Mouse (Mus musculus) inflammation-experienced regulatory T-cells, adult 6 months (primary cell): ENCODE measurements around the gene Ephb2. TPM values are rescaled to one million over a fixed set of nuclear protein-coding genes. Genes with fewer than 3 reads are reported as not detected.

Experiments used
- ATAC-seq: one replicate; pipeline ENCODE4 v1.8.0; 2017
- polyA plus RNA-seq, 3 experiments: library from polyadenylated mRNA; unstranded; fragments of 100-300 nt; shearing (Covaris generic); gene quantifications; one replicate each; pipeline ENCODE4 v1.2.1; 2017

Ephb2 gene
- polyA plus RNA-seq, 3 experiments from 2014 or later = 0.05 TPM; not detected in 2

DNA sequence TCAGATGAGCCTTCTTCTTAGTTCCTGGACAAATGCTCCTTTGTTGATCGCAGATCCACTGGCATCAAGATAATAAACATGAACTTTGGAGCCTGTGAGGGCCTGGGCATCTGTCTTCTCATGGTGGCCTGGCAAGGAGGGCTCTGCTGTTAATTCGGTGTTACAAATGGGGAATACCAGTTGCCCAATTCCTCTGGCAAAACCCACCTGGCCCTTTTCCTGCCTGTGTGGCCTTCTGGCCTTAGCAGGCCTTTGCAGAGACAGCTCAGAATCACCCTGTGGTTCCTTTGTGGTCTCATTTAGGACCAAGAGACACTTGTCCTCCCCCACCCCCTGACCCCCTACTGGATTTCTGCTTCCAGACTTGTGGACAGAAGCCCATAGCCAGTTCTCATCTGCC, 106.2 kb downstream of the Ephb2 start:
- ATAC-seq = no peak

DNA sequence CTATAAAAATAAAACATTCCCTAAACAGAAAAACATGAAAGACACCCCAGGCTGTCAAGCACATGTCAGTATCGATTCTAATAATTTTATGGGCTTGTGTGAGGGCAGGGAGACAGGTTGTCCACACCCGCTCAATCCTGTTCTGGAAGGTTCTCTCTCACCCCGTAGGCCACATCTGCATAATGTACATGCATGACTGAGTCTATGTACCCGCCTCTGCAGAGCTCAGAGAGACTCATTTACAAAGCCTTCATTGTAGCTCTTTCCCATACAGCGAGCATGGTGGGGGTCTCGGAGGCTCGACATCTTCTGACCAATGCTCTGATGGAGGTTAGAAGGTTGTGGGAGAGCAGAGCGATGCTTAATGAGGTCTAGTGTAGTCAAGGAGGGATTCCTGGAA, 108.8 kb downstream of the Ephb2 start:
- ATAC-seq = no peak

DNA sequence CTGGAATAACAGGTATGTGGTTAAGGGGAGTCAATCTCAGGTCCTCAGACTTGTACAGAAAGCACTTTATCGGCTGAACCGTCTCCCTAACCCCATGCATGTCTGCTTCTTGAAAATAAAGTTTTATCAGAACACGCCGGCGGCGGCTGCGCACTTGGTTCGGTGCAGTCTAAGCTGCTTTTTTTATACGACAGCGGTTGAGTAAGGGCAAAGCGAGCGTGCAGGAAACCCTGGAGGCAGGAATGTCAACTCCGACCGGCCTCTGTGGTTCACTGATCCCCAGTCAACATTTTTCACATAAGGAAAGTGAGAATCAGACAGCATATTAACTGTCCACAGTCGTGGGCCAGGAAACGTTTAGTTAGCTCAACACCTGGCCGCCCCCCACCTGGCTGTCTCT, 111.1 kb downstream of the Ephb2 start:
- no peak for ATAC-seq

DNA sequence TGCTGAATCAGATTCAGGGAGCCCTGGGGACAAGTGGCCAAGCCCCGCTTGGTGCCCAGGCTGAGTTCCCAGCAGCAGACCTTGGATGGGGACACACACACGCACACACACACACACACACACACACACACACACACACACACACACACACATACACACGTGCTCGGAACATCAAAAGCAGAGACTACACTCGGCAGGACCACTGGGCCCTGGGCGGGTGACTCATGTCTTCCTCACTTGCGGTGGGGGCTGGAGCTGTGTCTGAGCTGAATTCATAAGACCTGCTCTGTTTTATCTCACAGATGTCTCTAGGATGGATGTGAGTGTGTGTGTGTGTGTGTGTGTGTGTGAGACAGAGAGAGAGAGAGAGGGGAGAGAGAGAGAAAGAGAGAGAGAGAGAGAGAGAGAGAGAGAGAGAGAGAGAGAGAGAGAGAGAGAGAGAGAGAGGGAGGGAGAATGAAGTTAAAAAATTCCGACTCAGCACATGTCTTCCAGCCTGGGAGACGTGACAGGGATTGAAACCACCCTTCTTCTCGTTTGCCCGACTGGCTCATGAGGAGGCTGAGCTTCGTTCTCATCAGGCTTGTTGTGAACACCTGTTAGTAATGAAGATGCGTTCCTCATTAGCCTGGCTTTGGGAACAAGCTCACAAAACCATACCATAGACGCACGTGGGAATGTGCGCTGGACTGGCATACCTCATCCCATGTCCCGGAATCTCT, 113.3 kb downstream of the Ephb2 start:
- no peak for ATAC-seq

DNA sequence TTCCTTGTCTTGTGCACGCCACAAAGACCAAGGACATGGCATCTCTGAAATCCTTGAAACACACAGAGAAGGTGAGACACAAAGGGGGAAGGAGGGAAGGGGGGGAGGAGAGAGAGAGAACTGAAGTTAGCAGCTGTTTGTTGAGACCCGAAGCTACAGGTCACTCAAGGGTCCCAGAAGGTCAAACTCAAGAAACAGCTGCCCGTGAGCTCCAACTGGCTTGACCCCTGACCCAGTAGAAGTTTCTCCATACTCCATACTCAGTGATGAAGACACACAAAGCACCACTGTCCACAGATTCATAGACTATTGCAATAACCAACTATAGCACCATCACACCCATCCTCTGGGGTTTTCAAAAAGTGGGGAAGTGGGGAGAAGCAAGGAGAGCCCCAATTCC, 113.9 kb downstream of the Ephb2 start:
- ATAC-seq = no peak

DNA sequence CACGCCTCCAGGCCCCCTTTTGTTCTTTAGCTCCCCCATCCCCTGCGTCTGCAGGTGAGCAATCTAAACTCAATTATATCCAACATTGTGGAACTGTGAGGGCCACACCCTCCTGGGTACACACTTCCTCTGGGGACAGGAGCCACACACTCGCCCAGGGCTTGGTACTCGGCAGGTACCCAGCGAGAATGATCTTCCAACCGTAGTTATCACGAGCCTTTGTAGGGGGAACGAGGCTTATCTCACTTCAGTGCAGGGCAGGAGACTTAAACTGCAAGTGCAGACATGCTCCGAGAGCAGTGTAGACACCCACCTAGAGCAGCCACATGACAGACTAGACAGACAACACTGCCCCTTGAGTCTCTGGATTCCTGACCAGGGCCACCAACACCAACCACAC, 115.8 kb downstream of the Ephb2 start:
- ATAC-seq = no peak

DNA sequence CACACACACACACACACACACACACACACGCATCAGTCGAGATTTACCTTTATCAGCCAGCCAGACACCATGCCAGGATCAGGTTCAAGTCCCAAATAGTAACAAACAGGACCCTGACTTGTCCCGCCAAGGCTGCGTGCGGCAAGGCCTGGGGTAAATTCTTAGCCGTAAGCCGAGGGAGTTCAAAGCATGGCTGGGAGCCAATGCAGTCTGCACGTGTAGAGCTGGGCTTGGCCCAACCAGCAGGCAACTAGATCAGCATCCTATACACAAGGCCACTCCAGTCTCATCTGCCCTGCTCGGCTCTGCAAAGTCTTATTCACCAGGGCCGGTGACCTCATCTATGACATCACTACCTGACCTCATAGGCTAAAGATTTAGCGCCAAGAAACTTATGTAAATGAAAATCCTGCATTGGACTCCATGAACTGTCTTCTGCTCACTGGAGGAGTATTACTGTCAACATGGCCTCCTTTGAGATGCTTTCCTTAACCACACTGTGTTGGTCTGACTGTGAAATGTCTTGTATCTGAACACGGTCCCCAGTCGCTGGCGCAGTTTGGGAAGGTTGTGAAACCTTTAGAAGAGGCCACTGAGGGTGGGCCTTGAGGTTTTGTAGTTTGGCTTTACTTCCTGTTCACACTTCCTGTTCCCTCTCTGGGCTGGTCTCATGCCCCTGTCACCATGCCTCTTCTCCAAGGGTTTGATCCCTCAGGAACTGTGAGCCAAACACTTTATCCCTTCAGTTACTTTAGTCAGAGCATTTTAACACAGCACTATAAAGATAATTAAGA, 117.4 kb downstream of the Ephb2 start:
- ATAC-seq = no peak

DNA sequence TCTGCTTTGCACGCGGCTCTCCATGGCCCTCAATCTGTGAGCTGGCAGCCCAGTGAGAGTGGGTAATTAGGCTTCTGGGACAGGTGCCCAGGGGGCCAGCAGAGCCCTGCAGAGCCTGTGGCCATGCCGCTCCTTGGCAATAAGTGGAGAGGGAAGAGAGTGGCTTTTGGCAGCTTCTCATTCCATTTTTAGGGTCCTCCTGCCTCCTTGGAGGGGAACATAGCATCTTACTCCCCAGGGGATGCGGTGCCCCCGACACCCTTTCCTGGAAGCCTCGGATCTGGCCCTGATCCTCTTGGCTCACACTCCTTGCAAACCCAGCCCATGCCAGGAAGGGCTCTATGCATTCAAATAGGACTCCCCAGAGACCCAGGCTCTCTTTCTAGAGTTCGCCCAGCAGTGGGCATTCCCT, 119.2 kb downstream of the Ephb2 start:
- no peak for ATAC-seq

DNA sequence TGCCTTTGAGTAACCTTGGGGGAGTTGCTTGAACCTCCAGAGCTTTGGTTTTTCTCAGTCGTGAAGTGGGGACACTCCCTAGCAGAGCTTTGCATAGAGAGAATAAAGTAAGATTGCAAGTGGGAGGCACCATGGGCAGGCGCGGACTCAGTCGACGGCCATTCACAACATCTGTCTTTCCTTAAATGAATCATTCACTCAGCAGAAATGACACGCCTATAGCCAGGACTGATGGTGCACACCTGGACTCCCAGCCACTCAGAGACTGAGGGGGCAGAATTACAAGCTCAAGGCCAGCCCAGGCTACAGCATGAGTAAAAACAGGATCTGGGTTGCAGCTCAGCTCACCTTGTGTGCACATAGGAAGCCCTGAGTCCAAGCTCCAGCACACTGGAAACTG, 121.3 kb downstream of the Ephb2 start:
- ATAC-seq = no peak

DNA sequence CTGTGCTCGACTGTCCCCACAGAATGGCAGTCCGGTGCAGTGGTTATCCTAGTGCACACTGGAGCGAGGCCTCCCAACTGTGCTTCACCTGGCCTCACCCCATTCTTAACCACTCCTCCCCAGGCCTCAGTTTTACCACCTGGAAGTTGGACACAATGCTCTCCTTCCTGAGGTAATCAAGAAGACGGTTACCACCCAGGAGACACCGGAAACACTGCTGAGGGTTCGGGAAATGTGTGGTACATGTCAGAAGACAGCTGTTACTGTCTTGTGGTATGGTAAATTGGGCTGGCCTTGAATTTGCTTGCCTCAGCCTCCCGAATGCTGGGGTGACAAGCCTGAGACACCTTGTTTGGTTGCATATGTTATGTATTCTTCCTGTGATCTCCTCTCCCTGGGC, 121.9 kb downstream of the Ephb2 start:
- ATAC-seq = no peak

DNA sequence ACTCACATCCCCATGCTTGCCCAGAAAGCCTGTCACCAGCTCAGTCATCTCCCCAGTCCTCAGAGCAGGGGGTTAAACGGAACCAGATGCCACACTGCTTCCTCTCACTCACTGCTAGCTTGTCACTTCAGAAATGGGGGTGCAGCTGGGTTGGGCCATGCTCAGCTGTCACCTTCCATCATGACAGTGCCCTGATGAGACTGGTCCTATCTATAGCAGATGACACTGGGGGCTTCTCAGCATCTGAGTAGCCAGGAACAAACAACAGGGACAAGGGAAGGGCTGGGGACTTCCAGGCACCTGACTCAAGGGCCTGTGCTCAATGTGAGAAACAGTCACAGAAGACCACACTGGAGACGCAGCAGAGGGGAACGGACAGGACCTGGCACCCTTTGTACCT, 122.4 kb downstream of the Ephb2 start:
- no peak for ATAC-seq

DNA sequence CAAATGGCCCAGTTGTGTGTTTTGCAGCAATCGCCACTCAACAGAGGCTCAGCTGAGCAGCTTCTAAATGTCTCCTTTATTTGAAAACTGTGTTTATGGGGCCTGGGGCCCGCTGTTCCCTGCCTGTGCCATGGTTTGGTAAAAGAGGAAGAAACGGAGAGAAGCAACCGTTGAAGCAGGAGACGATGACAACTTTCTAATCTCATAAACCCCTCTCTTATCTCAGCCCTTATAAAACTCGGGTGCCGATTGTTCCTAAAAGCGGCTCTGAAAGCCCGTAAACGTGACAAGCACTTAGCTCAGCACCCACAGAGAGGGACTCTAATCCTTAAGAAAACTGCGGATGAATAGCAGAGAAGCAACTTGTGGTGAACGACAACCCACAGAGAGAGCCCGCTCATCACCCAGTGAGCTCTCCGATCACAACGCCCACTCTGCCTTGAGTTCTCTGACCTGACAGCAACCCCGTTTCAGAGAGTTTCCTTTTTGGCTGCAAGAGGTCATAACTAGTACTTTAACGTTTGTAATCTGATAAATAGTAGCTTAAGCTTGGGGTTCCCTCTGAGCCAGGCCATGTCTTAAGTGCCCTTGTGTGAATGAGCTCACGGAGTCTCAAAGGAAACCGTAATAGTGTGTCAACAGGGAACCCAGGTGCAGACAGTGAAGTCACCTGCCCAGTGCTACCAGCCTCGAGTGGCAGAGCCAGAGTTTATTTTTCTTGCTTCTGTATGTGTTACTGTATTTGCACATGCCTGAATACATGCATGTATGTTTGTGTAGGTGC, 123.6 kb downstream of the Ephb2 start:
- ATAC-seq = no peak

DNA sequence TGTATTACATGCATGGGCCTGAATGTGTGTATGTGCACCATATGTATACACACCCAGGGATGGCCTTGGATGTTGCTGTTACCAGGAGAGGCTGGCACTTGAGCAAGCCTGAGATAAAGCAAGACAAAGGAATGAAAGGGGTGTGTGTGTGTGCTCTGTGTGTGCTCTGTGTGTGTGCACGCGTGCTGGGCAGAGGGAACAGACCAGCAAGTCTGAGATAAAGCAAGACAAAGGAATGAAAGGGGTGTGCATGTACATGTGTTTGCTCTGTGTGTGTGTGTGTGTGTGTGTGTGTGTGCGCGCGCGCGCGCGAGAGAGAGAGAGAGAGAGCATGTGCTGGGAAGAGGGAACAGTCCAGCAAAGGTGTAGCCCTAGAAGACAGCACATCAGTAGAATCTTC, 125.4 kb downstream of the Ephb2 start:
- no peak for ATAC-seq

DNA sequence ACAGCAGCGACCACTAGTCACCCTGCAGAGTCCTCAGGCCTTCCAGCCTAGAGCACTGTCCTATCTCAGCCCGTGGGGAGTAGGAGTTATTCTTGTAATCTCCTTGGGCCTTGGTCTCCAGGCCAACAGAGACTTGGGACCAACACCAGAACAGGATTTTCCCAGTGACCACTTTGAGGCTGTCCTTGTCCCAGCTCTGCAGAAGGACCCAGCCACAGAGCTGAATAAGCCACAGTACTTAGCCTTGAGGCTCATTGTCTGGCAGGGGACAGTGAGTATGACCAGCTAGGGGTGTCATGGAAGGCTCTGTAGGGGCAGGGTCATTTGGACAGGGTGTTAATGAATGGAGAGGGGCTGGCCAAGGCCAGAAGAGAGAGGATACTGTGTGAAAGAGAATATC, 126.8 kb downstream of the Ephb2 start:
- ATAC-seq = no peak

DNA sequence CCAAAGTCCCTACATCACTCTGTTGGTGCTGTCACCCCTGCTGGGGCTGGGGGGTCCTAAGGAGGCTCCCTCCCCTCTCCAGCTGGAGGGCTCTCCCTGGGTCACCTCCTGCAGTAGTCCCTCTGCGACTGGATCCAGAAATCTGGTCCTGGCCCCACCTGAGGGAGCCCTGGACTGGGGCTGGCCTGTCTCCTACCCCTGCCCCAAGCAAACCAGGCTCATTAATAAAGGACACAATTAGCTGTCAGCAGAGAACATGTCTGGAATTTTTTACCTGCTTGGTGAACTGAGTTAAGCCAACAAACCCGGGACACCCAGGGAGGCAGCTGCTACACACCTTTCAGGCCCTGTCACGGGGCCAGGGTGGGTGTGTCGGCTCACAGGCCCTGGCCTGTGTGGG, 129.1 kb downstream of the Ephb2 start:
- ATAC-seq = no peak

DNA sequence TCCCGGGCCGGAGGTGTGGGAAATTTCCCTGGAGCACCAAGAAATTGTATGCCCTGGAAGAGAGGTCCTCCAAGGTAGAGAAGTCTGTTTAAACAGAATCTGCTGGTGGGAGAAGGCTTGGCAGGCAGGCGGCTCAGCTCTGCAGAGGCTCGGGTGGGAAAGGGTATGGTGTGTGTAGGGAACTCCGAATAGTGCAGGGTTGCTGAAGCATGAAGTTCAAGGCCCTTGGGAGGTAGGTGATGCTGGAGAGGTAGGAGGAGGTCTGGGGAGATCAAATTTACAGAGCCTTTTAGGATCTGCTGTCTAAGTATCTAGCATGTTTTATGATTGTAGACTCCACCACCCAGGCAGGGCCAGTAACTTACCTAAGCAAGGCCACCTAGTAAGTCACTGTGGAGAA, 130.7 kb downstream of the Ephb2 start:
- ATAC-seq = no peak

DNA sequence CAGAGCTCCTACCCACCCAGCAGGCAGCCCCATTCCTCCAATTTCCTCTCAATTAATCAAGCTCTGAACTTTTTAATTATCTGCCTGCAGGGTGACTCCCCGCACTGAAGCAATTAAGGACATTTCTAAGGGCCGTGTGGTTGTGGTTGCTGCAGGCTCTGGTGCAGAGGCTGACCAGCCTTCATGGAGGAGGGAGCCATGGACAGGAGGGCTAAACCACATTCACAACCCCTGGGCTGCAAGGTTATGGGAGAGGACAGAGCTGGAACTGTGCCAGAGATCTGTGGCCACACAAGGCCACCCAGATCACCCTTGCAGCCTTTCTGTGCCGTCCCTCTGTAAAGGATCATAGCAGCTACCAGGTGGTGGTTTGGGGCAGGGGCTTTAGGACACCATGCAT, 131.2 kb downstream of the Ephb2 start:
- no peak for ATAC-seq

DNA sequence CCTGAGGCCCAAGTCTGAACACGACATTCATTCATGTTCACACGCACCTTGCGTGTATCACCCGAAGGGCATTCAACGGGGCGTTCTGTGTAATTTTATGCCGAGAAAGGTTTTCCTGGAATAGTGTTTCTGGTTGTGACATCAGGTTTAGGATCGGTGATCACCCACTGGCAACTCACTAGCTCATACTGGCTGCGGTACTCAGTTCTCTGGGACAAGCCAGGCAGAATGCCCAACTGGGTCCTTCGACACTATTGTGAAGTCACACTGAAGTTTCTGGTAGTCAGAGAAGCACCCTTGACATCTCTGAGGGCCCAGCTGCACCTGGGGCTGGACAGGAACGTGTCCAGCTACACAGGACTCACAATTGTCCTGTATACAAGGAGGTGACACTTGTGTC, 132.4 kb downstream of the Ephb2 start:
- no peak for ATAC-seq

DNA sequence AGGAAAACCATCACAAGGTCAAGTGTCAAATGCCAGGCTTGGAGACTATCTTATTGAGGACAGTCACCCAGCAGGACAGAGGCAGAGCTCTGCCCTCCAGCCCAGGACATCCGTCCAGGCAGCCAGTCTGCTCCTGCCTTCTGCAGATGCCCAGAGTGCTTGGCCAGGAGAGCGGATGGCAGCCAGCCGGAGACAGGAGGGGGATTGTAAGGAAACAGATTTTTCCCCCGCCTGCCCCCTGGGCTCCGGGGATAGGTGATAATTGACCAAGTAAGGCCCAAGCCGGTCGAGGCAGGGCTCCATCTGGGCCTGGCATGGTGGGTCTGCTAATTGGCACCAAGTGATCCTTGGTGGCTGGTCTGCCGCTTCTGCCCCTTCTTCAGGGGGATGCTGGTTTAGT, 133.3 kb downstream of the Ephb2 start:
- no peak for ATAC-seq

DNA sequence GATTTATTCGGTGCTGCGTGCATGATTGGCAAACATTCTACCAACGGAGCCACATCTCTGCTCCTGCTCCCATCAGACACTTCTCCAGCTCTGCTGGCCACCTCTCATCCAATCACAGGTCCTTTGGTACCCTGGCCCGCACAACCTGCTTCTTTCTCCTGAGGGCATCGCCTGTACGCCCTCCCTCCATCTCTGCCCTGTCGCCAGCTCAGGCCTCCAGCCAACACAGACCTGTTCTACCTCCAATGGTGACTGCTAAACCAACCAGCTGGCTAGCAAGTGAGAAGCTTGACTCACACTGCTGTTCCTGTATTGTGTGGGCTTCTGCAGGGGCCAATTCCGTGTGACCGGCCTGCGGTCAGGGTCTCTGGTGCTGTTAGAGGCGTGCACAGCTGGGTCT, 134.6 kb downstream of the Ephb2 start:
- ATAC-seq = no peak

DNA sequence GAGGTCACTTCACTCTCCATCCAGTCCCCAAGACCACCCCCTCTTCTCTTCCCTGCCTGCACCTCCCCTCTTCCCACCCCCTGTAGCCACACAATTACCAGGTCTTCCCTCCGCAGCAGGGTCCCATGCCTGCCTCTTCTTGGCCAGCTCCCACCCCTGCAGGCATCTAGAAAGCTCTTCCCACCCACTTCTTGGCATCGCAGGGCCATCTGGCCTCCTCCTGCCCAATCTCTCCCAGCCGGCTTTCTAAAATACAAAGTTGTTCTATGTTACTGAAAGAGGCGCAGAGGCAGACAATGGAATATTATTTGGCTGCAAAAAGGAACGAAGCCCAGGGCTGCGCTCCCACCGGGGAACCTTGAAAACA, 136.7 kb downstream of the Ephb2 start:
- no peak for ATAC-seq

DNA sequence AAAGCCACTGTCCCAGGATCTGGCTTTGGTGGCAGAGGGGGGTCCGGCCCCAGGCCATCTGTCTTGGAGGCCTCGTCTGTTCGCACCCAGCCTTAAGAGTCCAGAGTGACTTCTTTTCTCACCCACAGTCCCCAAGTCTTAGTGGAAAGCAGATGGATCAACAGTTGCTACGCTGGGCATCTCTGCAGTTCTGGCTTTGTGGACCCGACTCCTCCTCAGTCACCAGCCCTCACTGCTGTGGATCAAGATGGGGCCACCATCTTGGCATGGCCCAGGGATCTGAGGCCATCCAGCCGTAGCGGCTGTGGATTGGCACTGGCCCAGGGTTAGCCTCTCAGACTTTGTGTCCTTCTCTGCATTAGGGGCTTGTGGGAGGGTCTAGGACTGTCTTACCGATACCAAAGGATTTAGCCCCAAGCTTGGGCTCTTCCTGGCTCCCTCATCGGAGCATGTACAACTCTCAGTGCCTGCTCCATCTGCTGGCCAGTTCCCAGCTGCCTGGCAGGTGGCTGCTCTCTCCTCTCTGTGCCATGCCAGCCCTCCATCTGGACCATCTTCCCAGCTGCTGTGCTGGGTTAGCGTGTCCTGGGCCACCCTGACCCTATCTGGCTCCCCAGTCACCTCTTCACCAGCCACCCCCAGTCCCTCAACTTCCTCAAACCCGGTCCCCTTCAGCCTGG, 137.2 kb downstream of the Ephb2 start:
- no peak for ATAC-seq

DNA sequence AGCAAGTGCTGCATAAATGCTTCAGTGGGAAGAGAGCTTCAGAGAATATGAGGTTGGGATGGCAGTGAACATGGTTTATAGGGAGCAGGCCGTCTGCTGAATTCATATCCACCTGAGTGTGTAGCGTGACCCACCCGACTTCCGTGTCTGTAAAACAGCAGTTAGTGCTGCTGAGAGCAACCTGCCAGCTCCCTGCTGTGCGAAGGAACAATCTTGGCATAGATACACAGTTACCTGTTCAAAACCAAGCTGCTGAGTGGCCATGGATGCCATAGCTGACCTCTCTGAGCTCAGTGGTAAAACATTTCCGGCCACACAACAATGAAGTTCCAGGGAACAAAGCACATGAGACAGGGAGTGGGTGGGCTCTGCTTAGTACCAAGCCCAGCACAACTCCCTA, 138.5 kb downstream of the Ephb2 start:
- ATAC-seq = no peak
